Mouse (Mus musculus) urinary bladder, postnatal 36 days (tissue): Measurements from ENCODE around the gene Gm15557.
A peak's percentile ranks its signal among the peaks of the same experiment; 100 is the strongest.

Experiments used
- DNase-seq, 2 experiments: peaks; one replicate each; pipeline ENCODE4 v3.0.0; 2022; ENCODE audit warnings: low spot score in 2 of 2, mixed read lengths in 1 of 2

Gene Gm15557

DNA sequence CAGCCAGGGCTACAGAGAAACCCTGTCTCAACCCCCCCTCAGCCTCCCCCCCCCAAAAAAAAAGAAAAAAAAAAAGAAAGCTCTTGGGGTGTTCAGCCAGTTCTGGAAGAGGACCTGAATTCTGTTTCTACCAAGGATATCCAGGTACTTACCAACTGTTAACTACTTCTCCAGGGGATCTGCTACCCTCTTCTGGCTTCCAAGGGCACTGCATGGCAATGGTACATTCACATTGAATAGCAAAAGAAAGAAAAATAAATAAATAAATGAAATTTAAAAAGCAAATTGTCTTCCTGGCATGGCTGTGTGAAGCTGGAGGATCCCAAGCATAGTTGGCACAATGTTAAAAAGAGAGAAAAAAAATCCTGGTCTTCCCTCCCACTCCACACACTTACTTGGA, 11.5 kb downstream of the Gm15557 start:
- DNase-seq = peak; percentile 26 to 60

DNA sequence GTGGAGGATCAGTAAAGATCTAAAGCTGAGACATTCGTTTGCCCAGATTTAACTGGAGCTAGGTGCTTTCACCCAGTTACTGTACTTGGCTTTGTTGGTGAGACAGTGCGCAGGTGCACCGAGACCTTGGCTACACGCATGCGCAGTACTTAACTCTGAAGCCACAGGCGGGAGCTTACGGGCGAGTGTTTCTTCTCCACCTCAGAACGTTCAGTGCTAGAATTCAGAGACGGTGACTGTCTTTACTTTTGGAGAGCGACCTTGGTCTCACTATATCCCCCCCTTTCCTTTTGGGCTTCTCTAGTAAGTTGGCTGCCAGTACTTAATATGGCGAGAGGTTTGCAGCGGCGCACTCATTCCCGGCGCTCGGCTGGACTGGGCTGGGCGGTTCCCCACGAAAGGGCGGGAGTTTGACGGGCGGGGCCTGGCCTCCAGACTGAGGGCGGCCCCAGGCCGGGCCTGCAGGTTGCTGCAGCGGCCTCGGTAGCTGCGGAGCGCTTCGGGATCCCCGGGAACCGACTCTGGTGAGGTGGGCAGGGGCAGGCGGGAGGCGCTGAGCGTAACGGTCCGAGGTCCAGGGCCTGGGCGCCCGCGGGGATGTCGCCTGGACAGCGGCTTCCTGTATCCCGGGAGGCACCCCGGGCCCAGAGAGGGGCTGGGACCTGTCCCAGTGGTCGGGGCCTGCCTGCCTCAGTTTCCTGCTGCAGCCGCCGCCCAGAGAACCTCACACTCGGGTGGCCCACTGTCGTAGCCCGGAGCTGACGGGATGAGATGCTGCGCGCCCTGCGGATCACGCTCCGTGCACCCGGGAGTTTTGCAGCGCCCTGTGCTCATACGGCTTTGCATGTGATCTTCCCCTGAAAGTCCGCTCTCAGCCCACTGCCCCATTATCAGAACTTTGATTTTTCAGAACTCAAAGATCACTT, 15.9 kb downstream of the Gm15557 start, which contains the start of gene Cep250:
Cep250 (plus strand) TSS at position 325 of the 926 bp plus-strand sequence.
- DNase-seq = peak; percentile 87 to 93

DNA sequence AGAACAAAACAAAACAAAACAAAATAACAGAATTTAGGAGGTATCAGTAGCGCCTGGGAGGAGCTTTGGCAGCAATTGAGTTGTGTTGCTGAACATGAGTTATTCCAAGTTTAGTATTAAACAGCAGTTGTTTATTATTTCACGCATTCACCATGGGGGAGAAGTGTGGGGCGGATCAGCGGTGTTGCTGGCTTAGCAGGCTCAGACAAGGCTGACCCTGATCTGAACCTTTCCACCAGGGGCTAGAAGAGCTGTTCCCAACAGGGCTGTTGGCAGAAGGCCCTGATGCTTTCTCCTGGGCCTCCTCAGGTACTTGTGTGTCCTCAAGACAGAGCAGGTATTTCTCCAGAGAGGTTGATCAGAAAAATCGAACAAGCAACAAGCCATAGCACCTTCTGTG, 19.5 kb downstream of the Gm15557 start:
- no peak for DNase-seq

DNA sequence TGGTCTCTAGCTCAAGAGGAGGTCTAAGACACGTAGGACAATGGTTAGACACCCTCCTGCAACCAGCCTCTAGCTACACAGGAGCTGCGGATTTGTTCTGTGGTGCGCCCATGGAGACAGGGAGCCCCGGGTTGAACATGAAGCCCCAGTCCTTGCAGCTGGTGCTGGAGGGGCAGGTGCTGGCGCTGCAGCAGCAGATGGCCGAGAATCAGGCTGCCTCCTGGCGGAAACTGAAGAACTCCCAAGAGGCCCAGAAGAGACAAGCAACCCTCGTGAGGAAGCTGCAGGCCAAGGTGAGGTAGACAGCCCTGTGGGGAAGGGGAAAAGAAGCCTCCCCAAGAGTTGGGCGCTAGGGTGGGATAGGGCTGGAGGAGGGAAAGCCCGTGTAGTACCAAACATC, 21.3 kb downstream of the Gm15557 start:
- DNase-seq = no peak

DNA sequence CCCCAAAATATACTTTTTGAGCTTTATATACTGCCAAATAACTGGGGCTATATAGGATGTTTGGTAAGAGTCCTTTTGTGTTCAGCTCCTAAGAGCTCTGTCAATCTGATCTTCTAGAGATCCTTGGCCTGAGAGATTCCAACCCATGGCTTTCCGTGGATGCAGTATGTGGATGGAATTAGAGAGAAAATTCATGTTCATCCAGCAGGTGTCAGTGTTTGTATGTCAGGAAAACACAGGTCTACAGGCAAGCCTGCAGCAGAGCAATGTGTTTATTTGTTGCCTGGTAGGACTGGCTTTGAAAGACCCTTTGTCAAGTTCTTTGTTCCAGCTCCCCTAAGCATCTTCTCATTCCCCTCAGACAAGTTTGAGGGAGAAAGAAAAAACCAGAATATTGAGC, 22.5 kb downstream of the Gm15557 start:
- DNase-seq = no peak

DNA sequence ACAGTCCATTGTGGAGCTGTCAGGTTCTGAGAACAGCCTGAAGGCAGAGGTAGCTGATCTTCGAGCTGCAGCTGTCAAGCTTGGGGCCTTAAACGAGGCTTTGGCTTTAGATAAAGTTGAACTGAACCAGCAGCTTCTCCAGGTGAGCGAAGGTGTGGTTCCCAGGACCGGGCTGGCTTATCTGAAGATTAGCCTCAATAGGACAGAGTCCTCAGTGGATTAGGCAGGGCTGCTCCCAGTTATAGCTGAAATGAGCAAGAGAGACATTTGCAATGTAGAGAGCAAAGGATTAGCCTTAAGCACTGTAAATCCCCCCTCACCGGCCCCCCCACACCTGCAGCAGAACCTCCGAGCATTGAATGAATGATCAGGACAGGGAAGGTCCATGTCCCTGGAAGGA, 32.8 kb downstream of the Gm15557 start:
- DNase-seq = no peak

DNA sequence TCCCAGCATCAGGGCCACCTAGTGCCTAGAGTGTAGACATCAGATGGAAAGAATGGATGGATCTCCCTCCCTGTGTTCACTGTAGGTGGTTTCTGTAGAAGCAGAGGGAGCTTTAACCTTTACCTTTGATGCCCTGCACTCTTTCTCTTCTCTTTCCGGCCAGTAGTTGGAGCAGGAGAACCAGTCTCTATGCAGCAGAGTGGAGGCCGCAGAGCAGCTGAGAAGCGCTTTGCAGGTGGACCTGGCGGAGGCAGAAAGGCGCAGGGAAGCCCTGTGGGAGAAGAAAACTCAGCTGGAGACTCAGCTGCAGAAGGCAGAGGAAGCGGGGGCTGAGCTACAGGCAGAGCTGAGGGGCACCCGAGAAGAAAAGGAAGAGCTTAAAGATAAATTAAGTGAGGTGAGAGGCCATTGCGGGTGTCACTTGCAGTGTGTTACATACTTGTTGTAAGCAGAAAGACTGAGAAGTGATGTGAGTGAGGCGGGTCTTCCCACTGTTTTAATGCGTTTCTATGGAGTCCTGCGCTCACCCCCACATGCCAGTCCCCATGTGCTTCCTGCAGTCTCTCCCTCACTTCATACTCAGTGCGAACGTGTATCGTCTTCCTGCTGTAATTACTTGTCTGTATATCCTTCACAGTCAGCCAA, 33.7 kb downstream of the Gm15557 start:
- no peak for DNase-seq

DNA sequence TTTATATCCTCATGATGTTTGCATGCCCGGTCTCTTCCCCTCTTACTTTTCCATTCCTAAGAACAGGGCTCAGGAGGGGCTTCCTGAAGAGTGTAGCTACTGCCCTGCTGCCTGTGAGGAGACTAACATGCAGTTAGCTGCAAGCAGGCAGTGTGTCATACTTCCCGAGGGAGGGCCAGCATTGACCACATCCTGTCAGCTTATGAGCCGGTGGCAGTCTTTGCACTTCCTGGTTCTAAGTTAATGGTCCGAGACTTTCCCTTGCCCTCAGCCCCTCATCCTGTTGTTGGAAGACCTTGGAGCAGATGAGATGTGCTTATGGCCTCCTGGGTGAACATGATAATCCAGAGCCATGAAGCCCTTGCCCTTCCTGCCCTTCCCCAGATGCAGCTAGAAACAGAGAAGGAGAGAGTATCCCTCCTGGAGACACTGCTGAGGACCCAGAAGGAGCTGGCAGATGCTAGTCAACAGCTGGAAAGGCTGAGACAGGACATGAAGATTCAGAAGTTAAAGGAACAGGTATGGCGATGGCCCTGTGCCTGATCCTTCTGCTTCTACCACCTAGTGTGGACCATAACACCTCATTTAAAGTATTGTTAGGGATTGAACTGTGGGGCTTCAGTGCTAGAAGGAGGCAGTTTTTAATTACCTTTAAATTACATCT, 38.9 kb downstream of the Gm15557 start:
- DNase-seq = peak in 1 of 2 experiments; percentile 14

DNA sequence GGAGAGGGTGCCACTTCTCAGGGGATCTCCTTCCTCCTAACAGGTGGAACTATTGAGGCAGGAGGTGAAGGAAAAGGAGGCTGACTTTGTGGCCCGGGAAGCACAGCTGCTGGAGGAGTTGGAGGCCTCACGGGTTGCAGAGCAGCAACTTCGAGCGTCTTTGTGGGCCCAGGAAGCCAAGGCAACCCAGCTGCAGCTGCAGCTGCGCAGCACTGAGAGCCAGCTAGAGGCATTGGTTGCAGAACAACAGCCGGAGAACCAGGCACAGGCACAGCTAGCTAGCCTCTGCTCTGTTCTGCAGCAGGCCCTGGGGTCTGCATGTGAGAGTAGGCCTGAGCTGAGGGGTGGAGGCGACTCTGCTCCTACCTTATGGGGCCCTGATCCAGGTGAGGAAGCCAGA, 45.2 kb downstream of the Gm15557 start:
- DNase-seq = no peak

DNA sequence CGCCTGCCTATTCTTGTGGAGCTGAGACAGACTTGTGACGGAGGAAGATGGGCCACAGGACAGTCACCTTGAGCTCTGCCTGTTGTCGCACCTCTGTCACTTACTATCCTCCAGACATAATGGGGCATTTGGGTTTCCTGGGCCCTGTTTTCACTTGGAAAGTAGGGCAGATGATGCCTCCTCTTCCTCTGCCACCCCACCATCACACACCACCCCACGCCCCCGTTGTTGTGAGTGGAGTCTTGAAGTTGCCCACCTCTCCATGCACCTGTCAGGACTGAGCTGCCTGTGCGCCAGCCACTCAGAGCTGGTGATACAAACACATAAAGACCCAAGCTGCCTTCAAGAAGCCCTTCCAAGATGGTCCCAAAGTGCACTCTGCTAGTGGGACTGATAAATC, 46.6 kb downstream of the Gm15557 start:
- DNase-seq = no peak

DNA sequence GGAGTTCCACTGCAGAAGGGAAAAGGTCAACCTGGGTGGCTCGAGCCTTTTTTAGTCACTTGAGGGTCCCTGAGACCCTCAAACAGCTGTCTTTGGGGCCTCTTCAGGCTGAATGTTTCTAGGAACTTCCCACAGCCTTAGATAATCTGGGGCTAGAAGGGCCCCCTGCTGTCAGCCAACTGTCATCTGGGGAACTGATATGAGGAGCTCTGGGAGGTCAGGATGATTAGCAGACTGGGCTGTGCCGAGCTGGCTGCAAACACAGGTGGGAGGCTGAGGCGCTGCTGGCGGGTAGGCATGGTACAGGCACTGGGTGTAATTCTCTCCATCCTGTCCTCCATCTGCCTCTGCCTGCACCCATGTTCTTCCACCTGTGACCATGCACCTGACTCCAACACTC, 48.6 kb downstream of the Gm15557 start:
- no peak for DNase-seq

DNA sequence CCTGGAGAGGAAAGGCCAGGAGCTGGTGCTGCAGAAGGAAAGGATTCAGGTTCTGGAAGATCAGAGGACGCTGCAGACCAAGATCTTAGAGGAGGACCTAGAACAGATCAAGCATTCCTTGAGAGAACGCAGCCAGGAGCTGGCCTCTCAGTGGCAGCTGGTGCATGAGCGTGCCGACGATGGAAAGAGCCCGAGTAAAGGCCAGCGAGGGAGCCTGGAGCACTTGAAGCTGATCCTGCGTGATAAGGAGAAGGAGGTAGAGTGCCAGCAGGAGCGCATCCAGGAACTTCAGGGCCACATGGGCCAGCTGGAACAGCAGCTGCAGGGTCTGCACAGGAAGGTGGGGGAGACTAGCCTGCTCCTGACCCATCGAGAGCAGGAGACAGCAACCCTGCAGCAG, 50.6 kb downstream of the Gm15557 start:
- no peak for DNase-seq

DNA sequence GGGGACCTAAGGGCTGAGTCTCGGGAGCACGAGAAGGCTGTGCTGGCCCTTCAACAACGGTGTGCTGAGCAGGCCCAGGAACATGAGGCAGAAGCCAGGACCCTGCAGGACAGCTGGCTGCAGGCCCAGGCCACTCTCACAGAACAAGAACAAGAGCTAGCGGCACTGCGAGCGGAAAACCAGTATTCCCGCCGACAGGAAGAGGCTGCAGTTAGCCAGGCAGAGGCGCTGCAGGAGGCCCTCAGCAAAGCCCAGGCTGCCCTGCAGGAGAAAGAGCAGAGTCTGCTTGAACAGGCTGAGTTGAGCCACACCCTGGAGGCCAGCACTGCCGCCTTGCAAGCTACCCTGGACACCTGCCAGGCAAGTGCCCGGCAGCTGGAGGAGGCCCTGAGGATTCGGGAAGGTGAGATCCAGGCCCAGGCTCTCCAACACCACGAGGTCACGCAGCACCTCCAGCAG, 51.4 kb downstream of the Gm15557 start:
- peak in 1 of 2 experiments; percentile 41 for DNase-seq
